Mouse (Mus musculus) embryonic facial prominence, embryonic 15.5 days (tissue): ENCODE results near the gene Ghrhr. TPM values are rescaled to one million over a fixed set of nuclear protein-coding genes. Genes with fewer than 3 reads are reported as not detected.

Experiments
- ATAC-seq: fragments of 200-750 bp; cut with Nextera tagmentation; 2 replicates; pipeline ENCODE4 v1.8.0; 2017; ENCODE audit warnings: low read depth, moderate TSS enrichment; ENCODE audit not compliant: insufficient number of reproducible peaks, low FRiP score, low TSS enrichment
- H3K27ac ChIP-seq: fragments of 300-500 bp; sonication (generic); replicated peaks from 2 replicates; pipeline ENCODE4 v1.5.1; 2015; ENCODE audit warnings: mild to moderate bottlenecking, inconsistent platforms
- H3K27me3 ChIP-seq: fragments of 300-500 bp; sonication (generic); 2 replicates; pipeline ENCODE4 v1.6.1; 2015; ENCODE audit warnings: inconsistent platforms
- H3K36me3 ChIP-seq: fragments of 300-500 bp; sonication (generic); 2 replicates; pipeline ENCODE4 v1.6.1; 2015; ENCODE audit warnings: mild to moderate bottlenecking, inconsistent platforms
- H3K4me1 ChIP-seq: fragments of 300-500 bp; sonication (generic); 2 replicates; pipeline ENCODE4 v1.6.1; 2015; ENCODE audit warnings: inconsistent platforms
- H3K4me2 ChIP-seq: fragments of 300-500 bp; sonication (generic); replicated peaks from 2 replicates; pipeline ENCODE4 v1.6.1; 2015; ENCODE audit warnings: mild to moderate bottlenecking, inconsistent platforms
- H3K4me3 ChIP-seq: fragments of 300-500 bp; sonication (generic); replicated peaks from 2 replicates; pipeline ENCODE4 v1.5.1; 2015; ENCODE audit warnings: mild to moderate bottlenecking, inconsistent platforms
- H3K9ac ChIP-seq: fragments of 300-500 bp; sonication (generic); 2 replicates; pipeline ENCODE4 v1.6.1; 2015; ENCODE audit warnings: inconsistent platforms
- H3K9me3 ChIP-seq: fragments of 300-500 bp; sonication (generic); replicated peaks from 2 replicates; pipeline ENCODE4 v1.6.1; 2016; ENCODE audit warnings: inconsistent platforms
- WGBS: fragments of 180-500 bp; shearing (Covaris S2); methylation state at CpG from one replicate; pipeline ENCODE4 v1.1.7; 2015; 5-methylcytosine and 5-hydroxymethylcytosine counted together
- polyA plus RNA-seq: library from polyadenylated mRNA; unstranded; fragments of >200 nt; fragmentation: Nextera tagmentation; extraction: Ambion mirVana; gene quantifications from 2 replicates; pipeline ENCODE4 v1.2.1, GENCODE M21; 2015

The Ghrhr gene
- polyA plus RNA-seq, 1 experiment from 2014 or later: not detected

DNA sequence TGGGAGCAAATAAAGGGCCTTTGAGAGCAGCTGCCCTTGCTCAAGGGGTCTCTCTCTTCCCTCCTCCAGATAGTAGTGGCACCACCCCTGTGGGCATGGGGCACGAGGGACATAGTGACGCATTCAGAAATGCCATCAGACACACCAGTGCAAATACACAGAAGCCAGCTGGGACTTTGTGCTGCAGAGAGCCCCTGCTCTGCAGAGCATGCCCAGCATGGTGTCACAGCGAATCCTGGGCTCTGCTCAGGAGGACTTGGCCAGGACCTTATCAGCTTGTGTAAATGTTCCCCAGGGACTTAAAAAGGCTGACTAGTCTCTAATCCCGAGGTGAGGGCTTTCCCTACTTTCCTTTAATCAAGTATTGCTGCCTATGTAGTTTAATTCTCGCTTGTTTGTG is 34.4 kb upstream of the Ghrhr start:
- no peak for ATAC-seq
- Histone ChIP-seq H3K9me3 (no peaks in the 10 kb centered on the region), H3K27me3 (no peaks in the 10 kb centered on the region), H3K36me3 (no peaks in the 10 kb centered on the region), H3K9ac (no peak overlapping the region), H3K4me3 (no peak overlapping the region), H3K4me2 (no peak overlapping the region), H3K27ac (no peak overlapping the region), H3K4me1 (peaks cover 48% of the 10 kb centered on the region)
- WGBS: 35% methylated on average over 5 of the region's 5 CpGs

GRCm38 (mm10) chr6:55342328-55342727 is 33.8 kb upstream of the Ghrhr start:
- Histone ChIP-seq H3K9me3 (no peaks in the 10 kb centered on the region), H3K36me3 (0 out of 2 replicates have a peak, but pooled peaks cover 3% of the 10 kb centered on the region), H3K9ac (no peak overlapping the region), H3K4me1 (peaks cover 43% of the 10 kb centered on the region), H3K27me3 (no peaks in the 10 kb centered on the region), H3K4me3 (no peak overlapping the region), H3K27ac (no peak overlapping the region; the same call in 1 of the 2 replicates), H3K4me2 (no peak overlapping the region)
- no peak for ATAC-seq
- 50% methylated on average over 9 of the region's 9 CpGs for WGBS

DNA sequence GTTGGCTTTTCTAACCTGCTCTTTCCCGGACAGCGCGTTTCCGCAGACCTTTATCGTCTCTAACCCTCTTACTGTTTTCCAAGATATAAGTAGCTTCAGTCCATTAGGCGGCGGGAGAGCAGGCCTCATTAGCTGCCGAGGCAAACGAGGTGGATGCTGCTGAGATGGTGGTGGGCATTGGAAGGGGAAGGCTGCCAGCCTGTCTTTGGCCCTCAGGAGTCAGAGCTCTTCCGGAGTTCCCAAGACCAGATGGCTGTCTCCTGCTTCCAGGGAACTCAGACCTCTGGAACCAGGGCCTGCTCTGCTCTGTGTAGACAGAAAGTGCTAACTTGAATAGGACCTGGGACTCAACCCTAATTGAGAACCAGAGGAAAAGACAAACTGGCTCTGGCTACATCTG is 32.6 kb upstream of the Ghrhr start:
- no peak overlapping the region for H3K9ac ChIP-seq
- peaks cover 41% of the 10 kb centered on the region for H3K4me1 ChIP-seq
- ATAC-seq: no peak
- H3K4me3 ChIP-seq: no peak overlapping the region
- no peak overlapping the region for H3K27ac ChIP-seq
- no peaks in the 10 kb centered on the region for H3K9me3 ChIP-seq
- WGBS: 85% methylated on average over 10 of the region's 10 CpGs
- H3K4me2 ChIP-seq: no peak overlapping the region
- no peaks in the 10 kb centered on the region for H3K27me3 ChIP-seq
- 0 out of 2 replicates have a peak, but pooled peaks cover 3% of the 10 kb centered on the region for H3K36me3 ChIP-seq

DNA sequence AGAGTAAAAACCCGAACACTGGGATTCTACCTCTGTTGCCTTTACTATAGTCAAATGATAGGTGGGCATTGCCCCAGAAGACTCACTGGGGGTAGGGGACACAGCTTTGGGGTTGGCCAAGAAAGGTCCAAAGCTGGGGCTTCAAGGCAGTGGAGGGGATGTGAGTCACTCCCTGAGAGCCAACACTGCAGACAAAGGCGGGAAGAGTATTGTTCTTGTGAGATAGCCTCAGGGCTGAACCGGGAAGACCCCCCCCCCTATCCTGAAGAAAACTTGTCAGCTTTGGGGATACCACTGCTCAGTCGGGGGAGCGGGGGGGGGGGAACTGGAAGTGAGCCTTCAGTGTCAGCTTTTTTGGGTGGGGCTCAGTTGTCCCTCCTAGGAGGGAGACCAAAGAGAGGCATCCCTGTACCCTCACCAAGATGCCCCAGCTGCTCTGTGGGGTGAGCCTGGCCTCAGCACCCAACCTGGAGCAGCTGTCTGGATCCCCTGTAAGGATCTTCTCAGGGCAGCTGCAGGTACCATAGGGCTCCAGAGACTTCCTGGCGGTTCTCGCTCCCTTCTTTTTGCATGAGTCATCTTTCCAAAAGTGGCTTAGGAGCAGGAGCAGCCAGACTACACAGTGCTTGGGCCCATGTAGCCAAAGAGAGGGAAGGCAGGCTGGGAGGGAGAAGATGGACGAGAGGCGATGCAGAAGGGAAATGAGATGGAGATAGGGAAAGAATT is 31.6 kb upstream of the Ghrhr start:
- Histone ChIP-seq H3K4me2 (no peak overlapping the region), H3K9ac (no peak overlapping the region), H3K9me3 (no peaks in the 10 kb centered on the region), H3K27ac (no peak overlapping the region), H3K4me1 (peaks cover 32% of the 10 kb centered on the region), H3K36me3 (0 out of 2 replicates have a peak, but pooled peaks cover 3% of the 10 kb centered on the region), H3K27me3 (no peaks in the 10 kb centered on the region), H3K4me3 (no peak overlapping the region)
- WGBS: 83% methylated on average over 9 of the region's 9 CpGs
- ATAC-seq: no peak

DNA sequence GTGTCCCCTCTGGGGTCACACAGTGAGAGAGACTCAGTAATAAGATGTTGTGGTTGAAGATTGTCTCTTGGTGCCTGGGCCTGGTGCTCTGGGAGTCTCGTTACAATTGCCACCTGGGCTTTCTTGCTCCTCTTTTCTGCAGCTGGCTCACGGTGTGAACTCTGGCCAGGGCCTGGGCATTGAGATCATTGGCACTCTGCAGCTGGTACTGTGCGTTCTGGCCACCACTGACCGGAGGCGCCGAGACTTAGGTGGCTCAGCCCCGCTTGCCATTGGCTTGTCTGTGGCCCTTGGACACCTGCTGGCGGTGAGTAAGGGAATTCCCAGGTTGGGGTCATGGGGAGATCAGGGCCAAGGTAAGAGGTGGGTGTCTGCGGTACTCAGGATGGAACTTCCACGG is 30.8 kb upstream of the Ghrhr start:
- Histone ChIP-seq H3K9me3 (no peaks in the 10 kb centered on the region), H3K4me1 (peaks cover 25% of the 10 kb centered on the region), H3K4me2 (no peak overlapping the region), H3K4me3 (no peak overlapping the region), H3K36me3 (0 out of 2 replicates have a peak, but pooled peaks cover 3% of the 10 kb centered on the region), H3K27me3 (no peaks in the 10 kb centered on the region), H3K9ac (no peak overlapping the region), H3K27ac (no peak overlapping the region)
- 84% methylated on average over 10 of the region's 10 CpGs for WGBS
- no peak for ATAC-seq

- ATAC-seq: no peak
- no peak overlapping the region for H3K4me2 ChIP-seq
- H3K9me3 ChIP-seq: no peaks in the 10 kb centered on the region
- H3K27me3 ChIP-seq: no peaks in the 10 kb centered on the region
- no peak overlapping the region for H3K9ac ChIP-seq
- no peak overlapping the region for H3K27ac ChIP-seq
- 0 out of 2 replicates have a peak, but pooled peaks cover 3% of the 10 kb centered on the region for H3K36me3 ChIP-seq
- no peak overlapping the region for H3K4me3 ChIP-seq
- 82% methylated on average over 7 of the region's 7 CpGs for WGBS
- peaks cover 13% of the 10 kb centered on the region for H3K4me1 ChIP-seq
Measured at GRCm38 (mm10) chr6:55346491-55346890, 29.6 kb upstream of the Ghrhr start.

GRCm38 (mm10) chr6:55347711-55348571 is 28.2 kb upstream of the Ghrhr start:
- no peak overlapping the region for H3K9ac ChIP-seq
- 0 out of 2 replicates have a peak, but pooled peaks cover 3% of the 10 kb centered on the region for H3K36me3 ChIP-seq
- H3K4me1 ChIP-seq: 0 out of 2 replicates have a peak, but pooled peaks cover under 1% of the 10 kb centered on the region
- H3K4me3 ChIP-seq: no peak overlapping the region
- H3K9me3 ChIP-seq: no peaks in the 10 kb centered on the region
- no peak overlapping the region for H3K4me2 ChIP-seq
- ATAC-seq: no peak
- WGBS: 81% methylated on average over 5 of the region's 5 CpGs
- H3K27me3 ChIP-seq: no peaks in the 10 kb centered on the region
- no peak overlapping the region for H3K27ac ChIP-seq

GRCm38 (mm10) chr6:55349231-55349630 is 26.9 kb upstream of the Ghrhr start:
- 0 out of 2 replicates have a peak, but pooled peaks cover 3% of the 10 kb centered on the region for H3K36me3 ChIP-seq
- ATAC-seq: no peak

DNA sequence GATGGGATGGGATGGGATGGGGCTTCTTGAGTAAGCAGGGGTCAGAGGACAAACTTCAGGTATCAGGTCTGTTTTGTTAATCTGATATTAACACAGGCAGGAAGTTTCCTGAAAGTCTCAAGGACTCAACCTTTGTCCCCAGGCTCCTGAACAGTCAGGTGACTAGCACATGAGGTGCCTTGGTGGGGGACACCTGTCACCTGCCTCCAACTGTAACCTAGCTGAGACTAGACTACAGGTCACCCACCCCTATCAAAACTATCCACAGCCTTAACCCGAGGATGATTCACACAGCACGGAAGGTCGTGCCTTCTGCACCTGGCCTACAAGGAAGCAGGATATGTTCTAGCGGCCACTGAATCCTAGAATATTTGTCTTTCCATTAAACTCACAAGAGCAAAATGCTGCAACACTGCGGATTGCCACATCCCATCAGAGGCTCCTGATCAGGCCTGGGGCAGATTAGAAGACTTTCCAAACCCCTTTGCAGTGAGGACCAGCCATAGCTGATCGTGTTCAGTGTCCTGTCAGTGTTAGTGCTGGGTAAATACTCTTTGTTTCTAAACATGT is 25.6 kb upstream of the Ghrhr start:
- Histone ChIP-seq H3K9ac (no peak overlapping the region), H3K4me3 (no peak overlapping the region), H3K4me1 (no peaks in the 10 kb centered on the region), H3K27ac (no peak overlapping the region), H3K36me3 (0 out of 2 replicates have a peak, but pooled peaks cover 3% of the 10 kb centered on the region), H3K9me3 (no peaks in the 10 kb centered on the region), H3K27me3 (no peaks in the 10 kb centered on the region), H3K4me2 (no peak overlapping the region)
- no peak for ATAC-seq
- WGBS: 94% methylated on average over 6 of the region's 6 CpGs

More at GRCm38 (mm10) chr6:55349231-55349630, 26.9 kb upstream of the Ghrhr start:
- H3K27me3 ChIP-seq: no peaks in the 10 kb centered on the region
- no peak overlapping the region for H3K9ac ChIP-seq
- 85% methylated on average over 4 of the region's 4 CpGs for WGBS
- no peaks in the 10 kb centered on the region for H3K4me1 ChIP-seq
- no peak overlapping the region for H3K4me2 ChIP-seq
- no peak overlapping the region for H3K27ac ChIP-seq
- no peaks in the 10 kb centered on the region for H3K9me3 ChIP-seq
- H3K4me3 ChIP-seq: no peak overlapping the region

GRCm38 (mm10) chr6:55351712-55352111 is 24.4 kb upstream of the Ghrhr start:
- Histone ChIP-seq H3K4me1 (no peaks in the 10 kb centered on the region), H3K36me3 (0 out of 2 replicates have a peak, but pooled peaks cover 3% of the 10 kb centered on the region), H3K4me2 (no peak overlapping the region), H3K9me3 (no peaks in the 10 kb centered on the region), H3K27ac (no peak overlapping the region), H3K9ac (no peak overlapping the region), H3K4me3 (no peak overlapping the region), H3K27me3 (no peaks in the 10 kb centered on the region)
- no peak for ATAC-seq
- 82% methylated on average over 7 of the region's 7 CpGs for WGBS
